Mouse (Mus musculus) gastrocnemius, adult 2 months (tissue): ENCODE measurements around the gene Prp2. TPM values are rescaled to one million over a fixed set of nuclear protein-coding genes. Genes with fewer than 3 reads are reported as not detected.
A peak's percentile ranks its signal among the peaks of the same experiment; 100 is the strongest.
"Not testable (repeated sequence)": the region's sequence is repeated elsewhere in the genome, so short reads cannot be mapped to it uniquely, and the experiment has no call there.

Source experiments
- DNase-seq: peaks from one replicate; pipeline ENCODE4 v3.0.0; 2022
- H3K27ac ChIP-seq: fragments of 200-600 bp; 2 replicates; pipeline ENCODE4 v1.8.1; 2022; ENCODE audit warnings: mild to moderate bottlenecking
- H3K4me3 ChIP-seq: fragments of 200-600 bp; 2 replicates; pipeline ENCODE4 v1.8.1; 2022; ENCODE audit warnings: mild to moderate bottlenecking, moderate library complexity
- CTCF ChIP-seq: fragments of 200-600 bp; IDR thresholded peaks from 2 replicates; pipeline ENCODE4 v1.8.1; 2022; ENCODE audit warnings: antibody characterized with exemption, mild to moderate bottlenecking, moderate library complexity
- intact Hi-C: fragments of 180-260 bp; cut with DNase I; formaldehyde crosslinking; loops from one replicate; pipeline ENCODE4 v1.15.1; 2025
- long read RNA-seq, 2 experiments: library from polyadenylated mRNA; stranded (forward); transcript quantifications; one replicate each; pipeline ENCODE4 v2.0.0; 2021
- total RNA-seq, 2 experiments: library from RNA; stranded (reverse); gene quantifications; 2 replicates each; pipeline ENCODE4 v1.2.3; 2021

Prp2 gene
- total RNA-seq: not detected
- long read RNA-seq, experiment 1: 0 reads
- long read RNA-seq, experiment 2: 0 reads

DNA sequence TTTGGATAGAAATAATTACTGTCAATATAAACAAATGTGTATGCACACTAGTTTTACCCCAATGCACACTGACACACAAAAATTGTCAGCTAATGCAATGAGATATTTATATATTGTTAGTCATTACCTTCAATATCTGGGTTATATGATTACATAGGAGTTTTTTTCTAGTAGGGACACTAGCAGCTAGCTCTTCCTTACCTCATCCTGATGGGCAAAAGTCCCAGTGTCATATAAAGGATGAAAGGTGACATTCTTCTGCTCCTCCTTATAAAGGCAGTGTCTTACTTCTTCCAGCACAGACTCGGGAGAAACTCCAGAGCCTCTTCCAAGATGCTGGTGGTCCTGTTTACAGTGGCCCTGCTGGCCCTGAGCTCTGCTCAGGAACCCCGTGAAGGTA, at the start of gene Prp2:
TSS of gene Prp2 (plus strand) at position 301 of the 400 bp plus-strand sequence.
- H3K4me3 ChIP-seq, intact Hi-C loops, H3K27ac ChIP-seq, DNase-seq: not testable (repeated sequence)

DNA sequence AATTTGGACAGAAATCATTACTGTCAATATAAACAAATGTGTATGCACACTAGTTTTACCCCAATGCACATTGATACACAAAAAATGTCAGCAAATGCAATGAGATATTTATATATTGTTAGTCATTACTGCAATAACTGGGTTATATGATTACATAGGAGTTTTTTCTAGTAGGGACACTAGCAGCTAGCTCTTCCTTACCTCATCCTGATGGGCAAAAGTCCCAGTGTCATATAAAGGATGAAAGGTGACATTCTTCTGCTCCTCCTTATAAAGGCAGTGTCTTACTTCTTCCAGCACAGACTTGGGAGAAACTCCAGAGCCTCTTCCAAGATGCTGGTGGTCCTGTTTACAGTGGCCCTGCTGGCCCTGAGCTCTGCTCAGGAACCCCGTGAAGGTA, 26.2 kb upstream of the Prp2 start, which contains the start of gene Prh1:
TSS of gene Prh1 (plus strand) at position 301 of the 400 bp plus-strand sequence.
- H3K4me3 ChIP-seq, DNase-seq, intact Hi-C loops, H3K27ac ChIP-seq: not testable (repeated sequence)

DNA sequence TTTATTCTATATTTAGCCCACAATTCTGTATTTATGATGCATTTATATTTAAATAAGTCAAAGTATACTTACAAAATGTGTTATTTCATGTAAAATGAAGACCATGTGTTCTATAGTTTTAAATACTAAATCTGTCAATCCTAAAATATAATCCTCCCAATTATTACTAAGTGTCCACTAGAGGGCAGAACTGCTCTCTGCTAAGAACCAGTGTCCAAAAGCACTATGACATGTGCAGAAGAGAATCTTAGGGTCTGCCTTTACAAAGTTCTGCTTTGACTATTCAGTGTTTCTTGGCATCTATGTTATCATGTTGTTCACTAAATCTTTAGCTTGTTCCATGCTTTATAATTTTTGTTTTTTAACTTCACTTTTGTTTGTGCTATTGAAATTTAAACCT, 53.7 kb downstream of the Prp2 start:
- Histone ChIP-seq H3K27ac (no peak overlapping the region), H3K4me3 (no peak overlapping the region)
- TF ChIP-seq CTCF: peak; percentile 45
- DNase-seq: no peak
- intact Hi-C loops: no loop called here

Other genes with a start within 250 kb of the Prp2 start
- not detected for gene Gm8882, start 231.8 kb upstream of the Prp2 start, total RNA-seq
- gene Prh1, start 26.1 kb upstream of the Prp2 start, total RNA-seq: not detected
- not detected for gene A630073D07Rik, start 55.6 kb downstream of the Prp2 start, total RNA-seq
- not detected for gene Tas2r120, start 61.0 kb downstream of the Prp2 start, total RNA-seq
- gene Tas2r121, start 105.1 kb downstream of the Prp2 start, total RNA-seq: not detected
- not detected for gene Tas2r122, start 116.0 kb downstream of the Prp2 start, total RNA-seq
- not detected for gene Tas2r115, start 142.1 kb downstream of the Prp2 start, total RNA-seq
- gene Tas2r124, start 158.8 kb downstream of the Prp2 start, total RNA-seq: not detected
- not detected for gene Tas2r102, start 166.2 kb downstream of the Prp2 start, total RNA-seq
- gene Tas2r136, start 182.2 kb downstream of the Prp2 start, total RNA-seq: not detected
- gene Tas2r117, start 206.9 kb downstream of the Prp2 start, total RNA-seq: not detected